Mouse (Mus musculus) gastrocnemius, adult 8-10 months (tissue): ENCODE measurements around the gene Camkv. TPM values are rescaled to one million over a fixed set of nuclear protein-coding genes. Genes with fewer than 3 reads are reported as not detected.
A peak's percentile ranks its signal among the peaks of the same experiment; 100 is the strongest.

Experiments used
- DNase-seq, 2 experiments: peaks; one replicate each; pipeline ENCODE4 v3.0.0; 2022; ENCODE audit warnings: low spot score in 2 of 2
- total RNA-seq, 4 experiments: library from RNA; stranded (reverse); gene quantifications; 2 replicates each; pipeline ENCODE4 v1.2.4; 2022

Camkv gene
- under 1 TPM; 0.20 to 0.46 (median 0.35) TPM for total RNA-seq

DNA sequence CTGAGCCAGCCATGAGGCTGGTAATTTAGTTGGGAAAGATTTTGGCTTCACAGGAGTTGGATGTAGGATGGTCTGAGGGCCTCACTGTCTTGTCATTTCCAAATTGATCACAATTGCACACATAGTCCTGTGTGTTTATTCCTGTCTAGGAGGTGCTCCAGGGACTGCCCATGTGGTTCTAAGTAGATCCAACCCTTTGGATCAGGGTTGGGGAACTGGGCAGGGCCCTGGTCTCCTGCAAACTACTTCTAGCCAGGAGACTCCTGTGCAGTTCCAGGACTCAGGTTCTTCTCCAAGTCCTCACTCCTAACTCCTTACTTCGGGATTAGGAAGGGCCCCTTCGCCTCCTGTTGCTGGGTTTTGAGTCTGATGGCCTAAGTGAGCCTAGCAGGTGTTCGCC lies at the start of gene Camkv:
Gene Camkv, plus strand, starts transcription at position 301 of the 400 bp plus-strand sequence.
- DNase-seq: no peak

DNA sequence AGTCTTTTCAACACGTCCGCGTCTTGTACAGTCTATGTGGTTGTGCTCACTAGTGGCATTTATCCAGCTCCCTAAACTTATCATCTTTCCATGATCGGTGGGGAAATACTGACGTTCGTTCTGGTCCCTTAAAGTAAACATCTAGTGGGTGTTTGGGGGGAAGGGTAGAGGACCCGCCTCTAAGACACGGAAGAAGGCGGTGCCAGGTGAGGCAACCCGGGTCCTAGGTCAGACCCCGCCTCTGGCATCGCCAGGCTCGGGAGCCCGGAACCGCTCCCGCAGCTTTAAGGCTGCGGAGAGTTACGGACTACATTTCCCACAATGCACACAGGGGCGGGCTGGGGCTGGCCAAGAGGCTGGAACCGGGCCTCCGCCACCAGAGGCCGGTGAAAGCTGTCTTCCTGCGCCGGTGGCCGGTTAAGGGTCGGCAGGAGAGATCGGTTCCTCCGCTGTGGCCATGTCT lies 47.6 kb upstream of the Camkv start, which contains the start of gene Mon1a:
Gene Mon1a, plus strand, starts transcription at position 348 of the 463 bp plus-strand sequence.
- peak; percentile 83 to 91 for DNase-seq

GRCm38 (mm10) chr9:107888267-107888850 lies 47.1 kb upstream of the Camkv start:
- DNase-seq: no peak

DNA sequence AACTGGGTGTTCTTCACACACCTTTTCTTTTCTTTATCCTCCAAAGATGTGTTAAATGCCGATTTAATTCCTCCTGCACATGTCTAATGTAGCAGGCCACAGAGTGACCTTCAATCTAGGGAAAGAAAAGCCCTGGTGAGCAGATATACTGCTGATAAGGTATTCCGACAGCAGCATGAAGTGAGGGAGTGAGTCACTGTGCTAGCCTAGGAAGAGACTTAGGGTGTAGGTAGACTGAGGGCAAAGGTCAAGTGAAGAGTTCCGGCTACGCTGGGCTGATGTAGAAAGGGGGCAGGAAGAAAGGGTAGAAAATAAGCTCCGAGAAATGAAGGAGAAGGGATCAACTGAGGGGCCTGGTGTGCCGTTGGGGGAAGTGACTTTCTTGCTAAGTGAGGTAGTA lies 45.2 kb upstream of the Camkv start:
- DNase-seq: no peak

- no peak for DNase-seq
Observed at GRCm38 (mm10) chr9:107891023-107891422, 44.5 kb upstream of the Camkv start.

DNA sequence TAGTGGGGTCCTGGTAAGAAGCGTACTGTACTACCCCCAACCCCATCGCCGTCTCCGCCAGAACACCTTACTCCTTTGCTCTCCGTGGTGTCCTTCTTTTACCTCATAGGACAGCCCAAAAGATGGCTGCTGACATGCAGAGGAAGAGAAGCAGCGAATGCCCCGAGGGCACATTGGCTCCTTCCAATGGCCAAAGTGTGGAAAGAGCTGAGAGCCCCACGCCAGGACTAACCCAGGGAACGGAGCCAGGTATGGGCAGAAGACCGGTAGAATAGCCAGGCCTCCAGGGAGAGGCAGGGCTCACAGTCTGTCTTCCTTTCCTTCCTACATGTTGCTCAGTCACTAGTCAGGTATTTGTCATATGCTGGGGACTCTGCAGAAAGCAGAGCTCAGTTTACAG lies 36.9 kb upstream of the Camkv start:
- DNase-seq: no peak

DNA sequence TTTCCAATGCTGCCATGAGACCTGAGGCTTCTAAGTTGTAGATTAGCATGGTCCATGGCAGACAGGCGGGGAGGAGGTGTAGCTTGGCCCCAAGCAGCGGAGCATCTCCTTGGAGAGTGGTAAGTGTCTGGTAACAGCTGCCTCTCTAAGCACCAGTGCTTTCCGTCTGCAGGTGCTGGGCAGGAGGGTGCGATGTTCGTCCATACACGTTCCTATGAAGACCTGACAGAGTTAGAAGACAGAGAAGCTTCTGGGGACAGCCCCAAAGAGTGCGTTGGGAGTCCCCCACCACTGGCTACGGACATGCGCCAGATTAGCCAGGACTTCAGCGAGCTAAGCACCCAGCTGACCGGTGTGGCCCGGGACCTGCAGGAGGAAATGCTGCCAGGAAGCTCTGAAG lies 35.6 kb upstream of the Camkv start:
- DNase-seq: no peak

DNA sequence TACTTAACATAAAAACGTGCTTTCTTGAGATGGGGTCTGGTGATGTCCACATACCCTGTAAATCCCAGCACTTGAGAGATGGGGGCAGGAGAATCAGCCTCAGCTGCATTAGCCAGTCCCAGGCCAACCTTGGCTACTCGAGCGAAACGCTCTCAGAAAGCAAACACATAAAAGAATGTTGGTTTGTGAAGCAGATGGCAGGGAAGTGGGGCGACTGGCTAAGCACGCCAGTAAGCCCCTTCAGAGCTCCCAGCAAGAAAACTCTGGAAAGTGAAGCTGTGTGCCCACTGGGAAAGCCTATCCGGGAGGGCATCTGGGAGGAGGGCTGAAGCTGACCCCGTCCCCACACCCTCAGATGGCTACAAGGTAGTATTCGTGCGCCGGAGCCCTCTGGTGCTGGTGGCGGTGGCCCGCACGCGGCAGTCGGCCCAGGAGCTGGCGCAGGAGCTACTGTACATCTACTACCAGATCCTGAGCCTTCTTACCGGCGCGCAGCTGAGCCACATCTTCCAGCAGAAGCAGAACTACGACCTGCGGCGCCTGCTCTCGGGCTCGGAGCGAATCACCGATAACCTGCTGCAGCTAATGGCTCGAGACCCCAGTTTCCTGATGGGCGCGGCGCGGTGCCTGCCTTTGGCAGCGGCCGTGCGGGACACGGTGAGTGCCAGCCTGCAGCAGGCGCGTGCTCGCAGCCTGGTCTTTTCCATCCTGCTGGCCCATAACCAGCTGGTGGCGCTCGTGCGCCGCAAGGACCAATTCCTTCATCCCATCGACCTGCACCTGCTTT lies 34.4 kb upstream of the Camkv start:
- peak in 1 of 2 experiments; percentile 27 for DNase-seq

GRCm38 (mm10) chr9:107901627-107901914 lies 33.9 kb upstream of the Camkv start:
- DNase-seq: no peak

DNA sequence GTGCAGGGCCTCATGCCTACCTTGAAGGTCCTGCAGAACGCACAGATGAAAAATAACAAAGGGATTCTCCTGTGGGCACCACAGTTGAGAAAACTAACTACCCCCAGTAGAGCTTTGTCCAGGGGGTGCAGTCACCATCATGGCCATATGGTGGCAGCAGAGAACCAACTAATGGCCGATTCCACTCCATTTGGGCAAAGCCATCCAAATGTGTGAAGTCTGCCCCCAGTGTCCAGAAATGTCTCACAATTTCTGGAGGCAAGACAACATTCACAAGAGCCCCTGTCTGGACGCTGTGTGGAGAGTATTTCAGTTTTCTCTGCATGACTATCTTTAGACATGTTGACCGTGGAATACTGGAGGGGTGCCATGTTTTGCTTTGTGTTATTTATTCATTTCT lies 30.7 kb upstream of the Camkv start:
- DNase-seq: peak; percentile 79

DNA sequence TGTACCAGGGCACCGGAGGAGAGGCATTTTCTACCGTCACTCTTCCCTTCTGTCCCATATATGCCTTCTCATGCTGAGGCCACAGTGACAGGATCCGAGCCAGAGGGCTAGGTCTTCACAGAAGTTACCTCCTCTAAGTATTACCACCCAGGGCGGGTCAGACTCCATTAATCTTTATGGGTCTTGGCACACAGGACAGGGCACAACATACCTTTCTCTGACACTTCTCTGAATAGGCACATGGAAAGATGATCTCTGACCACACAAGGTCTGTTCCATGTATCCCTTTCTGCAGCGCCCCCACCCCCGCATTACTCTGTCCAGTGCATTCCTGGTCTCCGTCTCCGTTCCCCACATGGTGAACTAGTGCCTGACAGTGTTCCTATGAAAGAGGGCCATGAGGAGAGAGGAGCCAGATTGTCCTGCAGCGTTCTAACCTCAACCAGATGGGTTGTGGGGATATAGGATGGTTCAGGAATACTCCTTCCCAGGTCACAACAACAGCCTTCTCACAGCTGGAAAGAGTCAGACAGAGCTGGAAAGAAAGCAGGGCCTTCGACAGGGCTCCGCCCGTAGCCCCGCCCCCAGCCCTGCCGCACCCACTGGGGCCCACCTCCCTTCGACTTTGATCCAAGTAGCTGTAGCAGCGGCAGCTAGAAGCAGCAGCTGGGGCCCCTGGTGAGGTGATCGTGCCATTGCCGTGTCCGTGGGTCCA lies 29.1 kb upstream of the Camkv start, which contains the start of gene Mst1r:
Gene Mst1r, plus strand, starts transcription at position 622 of the 715 bp plus-strand sequence.
- DNase-seq: peak; percentile 73 to 78

GRCm38 (mm10) chr9:107906967-107907800 lies 28.3 kb upstream of the Camkv start:
- DNase-seq: no peak

DNA sequence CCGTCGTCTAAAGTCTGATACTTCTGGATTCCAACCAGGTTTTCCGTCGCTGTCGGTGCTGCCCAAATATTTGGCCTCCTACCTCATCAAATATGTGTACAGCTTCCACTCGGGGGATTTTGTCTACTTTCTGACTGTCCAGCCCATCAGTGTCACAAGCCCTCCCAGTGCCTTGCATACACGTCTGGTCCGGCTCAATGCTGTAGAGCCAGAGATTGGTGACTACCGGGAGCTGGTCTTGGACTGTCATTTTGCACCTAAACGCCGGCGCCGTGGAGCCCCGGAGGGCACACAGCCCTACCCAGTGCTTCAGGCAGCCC lies 27.7 kb upstream of the Camkv start:
- no peak for DNase-seq

DNA sequence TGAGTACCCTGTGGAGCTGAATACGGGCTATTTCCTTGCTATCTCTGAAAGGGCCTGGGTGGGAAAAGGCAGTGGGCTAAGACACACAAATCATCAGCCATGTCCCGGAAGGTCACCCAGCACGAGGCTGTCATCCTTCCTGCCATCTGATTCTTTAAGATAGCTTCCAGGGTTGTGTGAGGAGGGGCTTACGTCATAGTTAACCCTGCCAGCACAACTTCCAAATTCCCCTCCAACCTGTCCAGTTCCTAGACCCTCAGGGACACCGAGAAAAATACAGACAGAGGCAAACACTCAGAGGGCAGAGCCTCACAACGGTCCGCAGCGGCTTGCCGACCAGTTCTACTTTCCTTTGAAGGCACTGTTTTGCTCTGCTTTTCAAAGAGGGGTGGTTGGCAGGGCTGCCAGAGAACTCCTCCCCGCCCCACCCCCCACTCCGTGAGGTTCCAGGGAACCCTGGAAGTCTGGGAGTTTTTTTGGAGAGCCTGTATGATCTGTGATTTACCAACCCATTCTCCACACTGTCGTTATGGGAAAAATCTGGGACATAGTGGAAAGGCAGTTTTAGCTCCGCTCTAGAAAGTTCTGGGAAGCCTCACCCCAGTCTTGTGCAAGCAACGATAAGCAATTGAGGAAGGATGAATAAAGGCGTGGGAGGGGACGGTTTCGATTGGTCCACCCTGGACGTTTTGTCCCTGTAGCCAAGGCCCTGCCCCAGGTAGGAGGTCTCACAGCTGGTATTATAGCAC lies 26.9 kb upstream of the Camkv start:
- no peak for DNase-seq

GRCm38 (mm10) chr9:107910025-107910769 lies 25.3 kb upstream of the Camkv start:
- no peak for DNase-seq

GRCm38 (mm10) chr9:107914764-107915420 lies 20.6 kb upstream of the Camkv start:
- DNase-seq: no peak

GRCm38 (mm10) chr9:107917895-107918608 lies 17.4 kb upstream of the Camkv start:
- DNase-seq: no peak

DNA sequence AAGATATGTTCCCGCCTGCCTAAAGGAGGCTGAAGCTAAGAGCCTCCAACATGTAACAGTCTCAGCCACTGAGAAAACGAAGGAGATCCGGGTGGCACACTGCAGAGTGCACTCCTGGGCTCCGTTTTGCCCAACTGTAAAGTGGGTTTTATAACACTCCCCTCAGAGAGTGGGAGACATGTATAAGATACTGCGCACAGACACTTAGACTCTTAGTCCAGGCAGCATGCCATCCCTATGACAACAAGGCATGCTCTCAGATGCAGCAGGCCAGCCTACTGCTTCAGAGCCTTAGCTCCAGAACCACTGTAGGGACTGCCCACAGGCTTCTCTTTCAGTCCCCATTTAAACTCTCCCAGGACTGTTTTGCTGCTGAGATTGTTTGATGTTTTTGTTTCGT lies 16.6 kb upstream of the Camkv start:
- DNase-seq: no peak

DNA sequence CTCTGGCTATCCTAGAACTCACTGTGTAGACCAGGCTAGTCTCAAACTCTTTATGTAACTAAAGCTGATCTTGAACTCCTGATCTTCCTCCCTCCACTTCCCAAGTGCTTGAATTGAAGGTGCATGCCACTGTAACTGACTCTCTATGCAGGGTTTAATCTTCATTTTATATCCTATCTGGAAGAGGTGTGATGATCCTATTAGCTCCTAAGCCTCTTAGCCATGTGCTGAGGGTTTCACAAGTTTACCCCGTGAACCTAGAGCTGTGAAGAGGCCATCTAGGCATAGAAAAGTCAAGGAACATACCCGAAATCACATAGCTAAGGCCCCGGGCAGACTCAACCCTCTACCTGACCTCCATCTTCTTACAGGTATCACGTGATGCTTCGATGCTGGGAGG lies 16.0 kb upstream of the Camkv start:
- DNase-seq: no peak
